In the genomic region with DNA sequence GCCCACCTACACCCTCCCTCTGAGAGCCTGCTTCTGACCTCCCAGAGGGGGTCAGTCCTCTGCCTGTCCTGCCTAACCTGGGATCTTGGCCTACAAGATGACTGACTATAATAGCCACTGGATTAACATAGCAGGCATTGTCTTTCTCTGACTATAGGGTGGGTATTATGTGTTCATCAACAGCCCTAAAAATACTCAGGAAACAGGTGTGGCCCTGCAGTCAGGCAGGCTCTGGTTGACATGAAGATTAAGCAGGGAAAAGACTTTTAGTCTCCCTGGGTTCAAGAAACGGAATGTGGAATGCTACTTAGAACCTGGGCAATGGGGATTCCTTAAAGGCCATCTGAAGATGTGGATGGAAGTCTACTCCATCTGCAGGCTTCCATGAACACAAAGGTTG, we compare ENCODE assay signal across 29 mouse cellular contexts. TPM values are rescaled to one million over a fixed set of nuclear protein-coding genes. Genes with fewer than 3 reads are reported as not detected.
DNase-seq lines count a peak whose midpoint lies in the region; ATAC-seq and TF ChIP-seq lines count a peak whose summit lies in the region.
"Had no signal": no experiment of that assay in that cellular context is flagged by ENCODE, and none has a peak within 500 bp of the region (broad histone marks: within the 10 kb centered on the region; RNA-seq: fewer than 3 reads in every experiment).

No protein-coding gene starts in this region.

- no peak for TF ChIP-seq EP300 in heart, adult 2 months (IDR thresholded peaks at IDR 0.05; ENCODE audit: insufficient read depth, low read depth, low read length)

- H3K27ac ChIP-seq in gastrocnemius, adult 2 months, result peak overlapping the region; percentile 35
- peak overlapping the region; percentile 80 to 100 for H3K27ac ChIP-seq in heart, embryonic 14.5 days (replicated peaks in 1 of 2; ENCODE audit: control insufficient read depth in 1 of 2, insufficient read depth in 1 of 2, low read depth in 2 of 2, low read length in 2 of 2)
- H3K27ac ChIP-seq in heart, adult 2 months, result no peak overlapping the region
- 0 out of 2 replicates have a peak overlapping the region, but pooled peaks have one; percentile 8 for H3K27ac ChIP-seq in hindbrain, embryonic 10.5 days
- H3K27ac ChIP-seq in hindbrain, embryonic 14.5 days, result no peak overlapping the region
- H3K27ac ChIP-seq: forebrain, embryonic 13.5 days; kidney, embryonic 15.5 days; liver, embryonic 13.5 days; midbrain, embryonic 15.5 days; stomach, postnatal 0 days had no signal

- no peak for DNase-seq in gastrocnemius, adult 2 months
- no peak for DNase-seq in gastrocnemius, postnatal 36 days
- no peak for DNase-seq in heart, adult 2 months
- DNase-seq in hindbrain, embryonic 10.5 days (ENCODE audit: low spot score), result no peak
- DNase-seq in hindbrain, embryonic 14.5 days (ENCODE audit: low spot score), result no peak
- DNase-seq in left cerebral cortex, postnatal 4 days, result no peak
- DNase-seq: adrenal gland, adult 8-10 months; cerebellum, adult 2 months; cerebellum, postnatal 14 days; gastrocnemius, postnatal 14 days; kidney, adult 18-20 months; kidney, postnatal 25 days; liver, embryonic 13.5 days; lung, adult 18-20 months; lung, postnatal 10 days; right cerebral cortex, postnatal 25 days; spleen, adult 18-20 months; thymus, adult 18-20 months; thymus, postnatal 25 days had no signal

- no peak for TF ChIP-seq CTCF in gastrocnemius, adult 2 months (IDR thresholded peaks at IDR 0.05)
- no peak for TF ChIP-seq CTCF in heart, adult 2 months (IDR thresholded peaks at IDR 0.05)

- TF ChIP-seq POLR2A in heart, adult 2 months (IDR thresholded peaks at IDR 0.05; ENCODE audit: insufficient read depth, low read depth, low read length), result no peak

- H3K4me1 ChIP-seq in heart, embryonic 14.5 days (ENCODE audit: control insufficient read depth in 2 of 2, insufficient read depth in 2 of 2, low read length in 2 of 2), result peaks cover 64 to 79% of the 10 kb centered on the region in 2 experiments
- peaks cover 5% of the 10 kb centered on the region for H3K4me1 ChIP-seq in heart, adult 2 months (ENCODE audit: control insufficient read depth, insufficient read depth, low read length)
- H3K4me1 ChIP-seq in hindbrain, embryonic 10.5 days (replicated peaks), result peaks cover 38% of the 10 kb centered on the region
- peaks cover 5% of the 10 kb centered on the region; the same call in 1 of the 2 replicates for H3K4me1 ChIP-seq in hindbrain, embryonic 14.5 days (replicated peaks; ENCODE audit: control insufficient read depth, insufficient read depth, low read length)

- H3K36me3 ChIP-seq in heart, embryonic 14.5 days (ENCODE audit: control insufficient read depth, insufficient read depth, low read length), result peaks cover 27% of the 10 kb centered on the region
- no peaks in the 10 kb centered on the region for H3K36me3 ChIP-seq in heart, adult 2 months (ENCODE audit: control insufficient read depth, insufficient read depth, low read length)
- H3K36me3 ChIP-seq in hindbrain, embryonic 10.5 days, result no peaks in the 10 kb centered on the region
- no peaks in the 10 kb centered on the region for H3K36me3 ChIP-seq in hindbrain, embryonic 14.5 days (replicated peaks; ENCODE audit: control insufficient read depth, insufficient read depth)
- H3K36me3 ChIP-seq: G1E; kidney, embryonic 15.5 days; liver, embryonic 13.5 days; midbrain, embryonic 15.5 days had no signal

- no peaks in the 10 kb centered on the region for H3K27me3 ChIP-seq in heart, embryonic 14.5 days (ENCODE audit: control insufficient read depth, insufficient read depth, low read length)
- H3K27me3 ChIP-seq in heart, adult 2 months (ENCODE audit: control insufficient read depth, insufficient read depth, low read length), result no peaks in the 10 kb centered on the region
- peaks cover 45% of the 10 kb centered on the region for H3K27me3 ChIP-seq in hindbrain, embryonic 10.5 days (ENCODE audit: insufficient read depth, poor library complexity, severe bottlenecking)
- 0 out of 2 replicates have a peak, but pooled peaks cover 16% of the 10 kb centered on the region for H3K27me3 ChIP-seq in hindbrain, embryonic 14.5 days (ENCODE audit: control insufficient read depth, insufficient read depth, low read length)
- H3K27me3 ChIP-seq: kidney, embryonic 15.5 days had no signal

- H3K4me2 ChIP-seq in heart, embryonic 14.5 days (ENCODE audit: low read length), result peak overlapping the region; percentile 75
- no peak overlapping the region for H3K4me2 ChIP-seq in hindbrain, embryonic 14.5 days (replicated peaks)
- H3K4me2 ChIP-seq: forebrain, embryonic 13.5 days; kidney, embryonic 15.5 days; liver, embryonic 13.5 days; midbrain, embryonic 15.5 days had no signal

- intact Hi-C loops in gastrocnemius, adult 2 months (cut with DNase I), result no loop called here
- intact Hi-C loops in gastrocnemius, postnatal 36 days (cut with DNase I), result no loop called here
- intact Hi-C loops in heart, adult 2 months (cut with DNase I), result no loop called here
- intact Hi-C loops in left cerebral cortex, postnatal 4 days (cut with DNase I), result no loop called here

- WGBS in heart, embryonic 14.5 days, result 24% methylated on average over 1 of the region's 1 CpGs
- WGBS in heart, adult 2 months, result 39% methylated on average over 1 of the region's 1 CpGs
- WGBS in hindbrain, embryonic 10.5 days, result 81% methylated on average over 1 of the region's 1 CpGs
- 85% methylated on average over 1 of the region's 1 CpGs for WGBS in hindbrain, embryonic 14.5 days

- H3K9ac ChIP-seq in heart, embryonic 14.5 days (ENCODE audit: low read length), result peak overlapping the region; percentile 97
- H3K9ac ChIP-seq in heart, adult 2 months (ENCODE audit: low read depth, low read length), result no peak overlapping the region
- no peak overlapping the region for H3K9ac ChIP-seq in hindbrain, embryonic 14.5 days
- H3K9ac ChIP-seq: forebrain, embryonic 13.5 days; kidney, embryonic 15.5 days; liver, embryonic 13.5 days; midbrain, embryonic 15.5 days had no signal

- ATAC-seq in heart, embryonic 14.5 days (ENCODE audit: insufficient number of reproducible peaks, insufficient read depth, low FRiP score, low read depth), result no peak
- no peak for ATAC-seq in hindbrain, embryonic 14.5 days (ENCODE audit: low FRiP score)
- ATAC-seq: forebrain, embryonic 13.5 days; hindbrain, embryonic 16.5 days; midbrain, embryonic 15.5 days had no signal

- no peak overlapping the region for H3K4me3 ChIP-seq in gastrocnemius, adult 2 months
- no peak overlapping the region for H3K4me3 ChIP-seq in heart, embryonic 14.5 days (ENCODE audit: control insufficient read depth in 1 of 2, insufficient read depth in 1 of 2, low read depth in 1 of 2, low read length in 2 of 2)
- no peak overlapping the region for H3K4me3 ChIP-seq in heart, adult 2 months
- no peak overlapping the region for H3K4me3 ChIP-seq in hindbrain, embryonic 10.5 days
- no peak overlapping the region for H3K4me3 ChIP-seq in hindbrain, embryonic 14.5 days (replicated peaks; ENCODE audit: low read length)
- H3K4me3 ChIP-seq: forebrain, embryonic 13.5 days; kidney, embryonic 15.5 days; liver, embryonic 13.5 days; midbrain, embryonic 15.5 days had no signal

- no peaks in the 10 kb centered on the region for H3K9me3 ChIP-seq in heart, embryonic 14.5 days (ENCODE audit: control insufficient read depth, low read length)
- H3K9me3 ChIP-seq in hindbrain, embryonic 10.5 days, result no peaks in the 10 kb centered on the region
- no peaks in the 10 kb centered on the region for H3K9me3 ChIP-seq in hindbrain, embryonic 14.5 days (ENCODE audit: control insufficient read depth, low read length)
- H3K9me3 ChIP-seq: forebrain, embryonic 13.5 days; G1E; kidney, embryonic 15.5 days; liver, embryonic 13.5 days; midbrain, embryonic 15.5 days had no signal

- H3K79me2 ChIP-seq in heart, adult 2 months (replicated peaks; ENCODE audit: control insufficient read depth, insufficient read depth, low read length), result no peaks in the 10 kb centered on the region

RNA-seq across cellular contexts. Expression of gene Tnni1, which starts 19.3 kb away (rescaled TPM):
- total RNA-seq in gastrocnemius, adult 2 months (2021), result 100 to 1,000 TPM; 184 to 604 TPM
- 100 to 1,000 TPM in 1 of 2 experiments, 10 to 100 TPM in 1; 69.4 to 433 TPM for total RNA-seq in gastrocnemius, postnatal 36 days (2021)
- 5,020 and 5,035 TPM in 2 replicates for polyA plus RNA-seq in heart, embryonic 14.5 days (2014; fragmentation: Nextera tagmentation; extraction: Ambion mirVana)
- 1 to 10 TPM in 1 of 2 experiments, under 1 TPM in 1; 0.84 to 1.1 TPM for total RNA-seq in heart, adult 2 months (2021)
- 1.3 and 2.5 TPM in 2 replicates for polyA plus RNA-seq in heart, adult 2 months (2012; rRNA removed)
- 0.85 and 3.2 TPM in 2 replicates for polyA plus RNA-seq in hindbrain, embryonic 10.5 days (2016; fragmentation: Nextera tagmentation; extraction: Ambion mirVana)
- polyA plus RNA-seq in hindbrain, embryonic 14.5 days (2014; fragmentation: Nextera tagmentation; extraction: Ambion mirVana), result 0.47 and 1.7 TPM in 2 replicates
- total RNA-seq in left cerebral cortex, postnatal 4 days (2021), result not detected
- total RNA-seq: hematopoietic stem cell, adult 5-6 weeks; layer of hippocampus, postnatal 10 days; neutrophil, adult 5-6 weeks had no signal

RNA-seq across cellular contexts. Expression of gene Lad1, which starts 19.9 kb away (rescaled TPM):
- total RNA-seq in gastrocnemius, adult 2 months (2021), result not detected
- total RNA-seq in gastrocnemius, postnatal 36 days (2021), result not detected
- 3.1 and 4.8 TPM in 2 replicates for polyA plus RNA-seq in heart, embryonic 14.5 days (2014; fragmentation: Nextera tagmentation; extraction: Ambion mirVana)
- 1 to 10 TPM; 7.2 to 7.3 TPM for total RNA-seq in heart, adult 2 months (2021)
- polyA plus RNA-seq in heart, adult 2 months (2012; rRNA removed), result 13.2 and 16.2 TPM in 2 replicates
- 1.0 and 3.9 TPM in 2 replicates for polyA plus RNA-seq in hindbrain, embryonic 10.5 days (2016; fragmentation: Nextera tagmentation; extraction: Ambion mirVana)
- polyA plus RNA-seq in hindbrain, embryonic 14.5 days (2014; fragmentation: Nextera tagmentation; extraction: Ambion mirVana), result 0.23 and 0.51 TPM in 2 replicates
- total RNA-seq in left cerebral cortex, postnatal 4 days (2021), result under 1 TPM; 0.64 to 0.86 TPM
- total RNA-seq: hematopoietic stem cell, adult 5-6 weeks had no signal
- polyA plus RNA-seq: G1E had no signal

RNA-seq across cellular contexts. Expression of gene Phlda3, which starts 32.6 kb away (rescaled TPM):
- total RNA-seq in gastrocnemius, adult 2 months (2021), result 100 to 1,000 TPM in 1 of 2 experiments, 10 to 100 TPM in 1; 78.0 to 140 TPM
- 100 to 1,000 TPM; 108 to 122 TPM for total RNA-seq in gastrocnemius, postnatal 36 days (2021)
- polyA plus RNA-seq in heart, embryonic 14.5 days (2014; fragmentation: Nextera tagmentation; extraction: Ambion mirVana), result 72.4 and 77.2 TPM in 2 replicates
- 10 to 100 TPM in 1 of 2 experiments, 1 to 10 TPM in 1; 8.4 to 11.5 TPM for total RNA-seq in heart, adult 2 months (2021)
- 23.3 and 36.8 TPM in 2 replicates for polyA plus RNA-seq in heart, adult 2 months (2012; rRNA removed)
- 19.3 and 21.7 TPM in 2 replicates for polyA plus RNA-seq in hindbrain, embryonic 10.5 days (2016; fragmentation: Nextera tagmentation; extraction: Ambion mirVana)
- polyA plus RNA-seq in hindbrain, embryonic 14.5 days (2014; fragmentation: Nextera tagmentation; extraction: Ambion mirVana), result 38.5 and 38.7 TPM in 2 replicates
- total RNA-seq in left cerebral cortex, postnatal 4 days (2021), result 10 to 100 TPM; 11.2 to 12.9 TPM
- total RNA-seq: hematopoietic stem cell, adult 5-6 weeks had no signal

RNA-seq across cellular contexts. Expression of gene Tnnt2, which starts 37.7 kb away (rescaled TPM):
- total RNA-seq in gastrocnemius, adult 2 months (2021), result 1 to 10 TPM in 1 of 2 experiments, under 1 TPM in 1; 0.77 to 3.3 TPM
- 1 to 10 TPM; 2.9 to 5.4 TPM for total RNA-seq in gastrocnemius, postnatal 36 days (2021)
- 7,347 and 7,875 TPM in 2 replicates for polyA plus RNA-seq in heart, embryonic 14.5 days (2014; fragmentation: Nextera tagmentation; extraction: Ambion mirVana)
- 1,000 to 10,000 TPM; 8,290 to 9,301 TPM for total RNA-seq in heart, adult 2 months (2021)
- polyA plus RNA-seq in heart, adult 2 months (2012; rRNA removed), result 3,392 and 4,661 TPM in 2 replicates
- 0.35 and 2.9 TPM in 2 replicates for polyA plus RNA-seq in hindbrain, embryonic 10.5 days (2016; fragmentation: Nextera tagmentation; extraction: Ambion mirVana)
- 0.39 and 0.70 TPM in 2 replicates for polyA plus RNA-seq in hindbrain, embryonic 14.5 days (2014; fragmentation: Nextera tagmentation; extraction: Ambion mirVana)
- under 1 TPM; 0.62 to 0.85 TPM for total RNA-seq in left cerebral cortex, postnatal 4 days (2021)
- total RNA-seq: hematopoietic stem cell, adult 5-6 weeks; neutrophil, adult 5-6 weeks had no signal
- polyA plus RNA-seq: G1E had no signal

Comparison
In these comparisons a context has a peak if more than half of its experiments do, and no peak if none do; other contexts are left out.
1. H3K27ac ChIP-seq: peak in gastrocnemius, adult 2 months (single experiment), heart, embryonic 14.5 days (2 of 2) and hindbrain, embryonic 10.5 days (single experiment); none in heart, adult 2 months (single experiment) and hindbrain, embryonic 14.5 days (single experiment).
2. RNA of gene Tnni1, which starts 19.3 kb away (total RNA-seq): 184 to 604 TPM in gastrocnemius, adult 2 months and 69.4 to 433 TPM in gastrocnemius, postnatal 36 days; 0.84 to 1.1 TPM in heart, adult 2 months and not detected in left cerebral cortex, postnatal 4 days; every median in the first group is over 10 times any median in the second.
3. RNA of gene Lad1, which starts 19.9 kb away (total RNA-seq): 7.2 to 7.3 TPM in heart, adult 2 months; 0.64 to 0.86 TPM in left cerebral cortex, postnatal 4 days, not detected in gastrocnemius, postnatal 36 days and not detected in gastrocnemius, adult 2 months; every median in the first group is over 4 times any median in the second.
4. RNA of gene Phlda3, which starts 32.6 kb away (total RNA-seq): 78.0 to 140 TPM in gastrocnemius, adult 2 months and 108 to 122 TPM in gastrocnemius, postnatal 36 days; 11.2 to 12.9 TPM in left cerebral cortex, postnatal 4 days and 8.4 to 11.5 TPM in heart, adult 2 months; every median in the first group is over 4 times any median in the second.